ENCODE assay signal across 8 mouse cellular contexts in the genomic region with DNA sequence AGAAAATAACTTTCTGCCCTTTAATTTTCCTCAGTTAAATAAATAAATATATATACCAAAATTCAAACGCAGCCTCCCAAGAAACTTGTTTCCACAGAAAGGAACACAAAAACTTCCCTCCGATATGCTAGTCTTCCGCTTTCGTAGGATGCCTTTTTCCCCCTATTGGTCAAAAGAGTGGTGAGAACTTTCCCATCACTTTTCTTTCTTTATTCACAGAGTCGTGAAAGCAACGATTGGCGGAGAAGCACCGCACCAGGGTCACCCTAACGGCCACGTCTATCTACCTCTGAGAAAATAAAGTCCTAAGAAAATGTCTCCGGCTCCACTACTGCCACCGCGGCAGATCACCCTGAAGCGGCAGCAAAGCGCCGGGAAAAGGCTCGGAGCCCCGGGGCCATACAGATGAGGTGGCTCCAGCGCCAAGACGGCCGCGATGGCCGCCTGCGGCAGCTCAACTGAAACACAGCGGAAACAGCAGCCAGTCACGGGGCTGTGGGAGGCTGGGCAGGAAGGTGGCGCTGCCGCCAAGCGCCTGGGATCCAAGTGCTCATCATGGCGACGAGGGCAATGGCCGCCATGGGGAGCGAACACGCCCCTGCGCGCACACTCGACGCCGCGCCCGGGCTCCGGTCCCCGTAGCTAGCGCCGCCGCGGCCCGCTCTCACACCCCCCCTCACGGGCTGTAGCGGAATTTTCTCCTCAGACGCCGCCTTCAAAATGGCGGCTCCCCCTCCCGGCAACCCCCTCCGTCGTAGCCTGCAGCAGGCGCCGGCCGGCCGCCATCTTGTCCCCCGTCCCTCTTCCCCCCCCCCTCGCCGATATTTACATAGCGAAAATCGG. TPM values are rescaled to one million over a fixed set of nuclear protein-coding genes. Genes with fewer than 3 reads are reported as not detected.
DNase-seq lines count a peak whose midpoint lies in the region; ATAC-seq and TF ChIP-seq lines count a peak whose summit lies in the region.

No protein-coding gene starts in this region.

- peak; percentile 72 for DNase-seq in G1E (ENCODE audit: low spot score)
- DNase-seq in cerebellum, adult 11-12 months: peak; percentile 87
- DNase-seq in heart, postnatal 25 days (ENCODE audit: low spot score): peak; percentile 76
- peak; percentile 68 to 82 for DNase-seq in layer of hippocampus, adult 2 months (ENCODE audit: low spot score in 2 of 2)
- peak; percentile 71 for DNase-seq in lung, adult 2 months
- peak; percentile 87 for DNase-seq in testis, postnatal 14 days (ENCODE audit: low spot score)

- peak overlapping the region; percentile 73 for H3K4me3 ChIP-seq in G1E (ENCODE audit: low read depth, low read length)
- peak overlapping the region; percentile 65 for H3K4me3 ChIP-seq in forebrain, embryonic 15.5 days
- H3K4me3 ChIP-seq in layer of hippocampus, adult 2 months: peak overlapping the region; percentile 66
- peak overlapping the region; percentile 80 for H3K4me3 ChIP-seq in lung, adult 2 months (replicated peaks; ENCODE audit: extremely low read depth, low read depth, low read length)
- peak overlapping the region; percentile 55 for H3K4me3 ChIP-seq in neural tube, embryonic 15.5 days (replicated peaks)

- no peaks in the 10 kb centered on the region for H3K36me3 ChIP-seq in G1E (replicated peaks)
- H3K36me3 ChIP-seq in forebrain, embryonic 15.5 days: no peaks in the 10 kb centered on the region
- H3K36me3 ChIP-seq in neural tube, embryonic 15.5 days: no peaks in the 10 kb centered on the region

- H3K4me2 ChIP-seq in forebrain, embryonic 15.5 days (replicated peaks): peak overlapping the region; percentile 65
- H3K4me2 ChIP-seq in neural tube, embryonic 15.5 days: peak overlapping the region; percentile 64

- H3K9me3 ChIP-seq in G1E (replicated peaks): no peaks in the 10 kb centered on the region
- H3K9me3 ChIP-seq in forebrain, embryonic 15.5 days: no peaks in the 10 kb centered on the region
- H3K9me3 ChIP-seq in neural tube, embryonic 15.5 days (replicated peaks): no peaks in the 10 kb centered on the region

- intact Hi-C loops in heart, postnatal 25 days (cut with DNase I): loop anchor here (2.0 to 5.0 kb wide), 2 partner anchors 55 to 75 kb away; no protein-coding TSS in a partner anchor

- ATAC-seq in G1E (ENCODE audit: extremely low read depth, insufficient number of reproducible peaks, low FRiP score, poor library complexity, severe bottlenecking): peak; percentile 65
- peak; percentile 91 for ATAC-seq in forebrain, embryonic 15.5 days (replicated peaks)
- peak; percentile 92 for ATAC-seq in neural tube, embryonic 15.5 days (ENCODE audit: low FRiP score)

- peak overlapping the region; percentile 85 for H3K9ac ChIP-seq in forebrain, embryonic 15.5 days (replicated peaks)
- H3K9ac ChIP-seq in neural tube, embryonic 15.5 days (replicated peaks): peak overlapping the region; percentile 77

- H3K27ac ChIP-seq in forebrain, embryonic 15.5 days (replicated peaks): peak overlapping the region; percentile 100
- H3K27ac ChIP-seq in layer of hippocampus, adult 2 months: peak overlapping the region; percentile 98
- H3K27ac ChIP-seq in neural tube, embryonic 15.5 days (replicated peaks): peak overlapping the region; percentile 97

- H3K4me1 ChIP-seq in G1E (ENCODE audit: insufficient read depth, low read depth, low read length): peaks cover 9% of the 10 kb centered on the region
- peaks cover 10% of the 10 kb centered on the region for H3K4me1 ChIP-seq in forebrain, embryonic 15.5 days
- no peaks in the 10 kb centered on the region; the same call in 1 of the 2 replicates for H3K4me1 ChIP-seq in lung, adult 2 months (ENCODE audit: control insufficient read depth, insufficient read depth, low read length)
- peaks cover 4% of the 10 kb centered on the region for H3K4me1 ChIP-seq in neural tube, embryonic 15.5 days

- 24% methylated on average over 54 of the region's 65 CpGs for WGBS in forebrain, embryonic 15.5 days
- WGBS in lung, adult 2 months: 27% methylated on average over 65 of the region's 65 CpGs
- 27% methylated on average over 61 of the region's 65 CpGs for WGBS in neural tube, embryonic 15.5 days

- TF ChIP-seq CTCF in G1E (IDR thresholded peaks at IDR 0.05; ENCODE audit: low read depth, low read length): no peak
- TF ChIP-seq CTCF in layer of hippocampus, adult 2 months (conservative IDR thresholded peaks at IDR 0.05): peak; percentile 62
- TF ChIP-seq CTCF in lung, adult 2 months (IDR thresholded peaks at IDR 0.05; ENCODE audit: insufficient read depth, low read length): no peak

- TF ChIP-seq POLR2A in lung, adult 2 months (IDR thresholded peaks at IDR 0.05; ENCODE audit: borderline replicate concordance, extremely low read depth, low read depth, low read length): peak; percentile 52; the same call in 1 of the 2 replicates

- no peaks in the 10 kb centered on the region for H3K27me3 ChIP-seq in G1E (ENCODE audit: insufficient read depth, low read length)
- H3K27me3 ChIP-seq in forebrain, embryonic 15.5 days: peaks cover 4% of the 10 kb centered on the region
- H3K27me3 ChIP-seq in neural tube, embryonic 15.5 days (replicated peaks): peaks cover 29% of the 10 kb centered on the region

RNA-seq across cellular contexts. Expression of gene Zfx, which starts 1.4 kb away (rescaled TPM):
- total RNA-seq in G1E (2014; fragmentation: Nextera tagmentation) (41.8 and 60.7 TPM in 2 replicates), G1E (2017) (36.8 and 49.4 TPM in 2 replicates)
- 1.5 and 2.0 TPM in 2 replicates for polyA plus RNA-seq in G1E (2012)
- 27.9 and 28.3 TPM in 2 replicates for polyA plus RNA-seq in forebrain, embryonic 15.5 days (2015; fragmentation: Nextera tagmentation; extraction: Ambion mirVana)
- total RNA-seq in heart, postnatal 25 days (2021): 10 to 100 TPM; 21.5 to 25.9 TPM
- total RNA-seq in layer of hippocampus, adult 2 months (2021): 10 to 100 TPM; 34.2 to 38.4 TPM
- polyA plus RNA-seq in lung, adult 2 months (2012; rRNA removed): 3.7 and 7.2 TPM in 2 replicates
- 16.6 and 20.8 TPM in 2 replicates for polyA plus RNA-seq in neural tube, embryonic 15.5 days (2015; fragmentation: Nextera tagmentation; extraction: Ambion mirVana)

Comparison
In these comparisons a context has a peak if more than half of its experiments do, and no peak if none do; other contexts are left out.
1. Peak in every context shown above with its lines: DNase-seq, ATAC-seq, H3K4me3 ChIP-seq and H3K27ac ChIP-seq.